Mouse (Mus musculus) embryonic facial prominence, embryonic 14.5 days (tissue): ENCODE results near the gene Acy3. TPM values are rescaled to one million over a fixed set of nuclear protein-coding genes. Genes with fewer than 3 reads are reported as not detected.

Experiments
- ATAC-seq: fragments of 200-750 bp; cut with Nextera tagmentation; 2 replicates; pipeline ENCODE4 v1.8.0; 2017; ENCODE audit warnings: low read depth, moderate number of reproducible peaks, moderate TSS enrichment
- DNase-seq: peaks from one replicate; pipeline ENCODE4 v3.0.0-alpha.2; 2015; ENCODE audit warnings: low spot score
- H3K27ac ChIP-seq: fragments of 300-500 bp; sonication (generic); replicated peaks from 2 replicates; pipeline ENCODE4 v1.5.1; 2014; ENCODE audit warnings: low read depth, mild to moderate bottlenecking, low read length, moderate library complexity
- H3K27me3 ChIP-seq: fragments of 300-500 bp; sonication (generic); replicated peaks from 2 replicates; pipeline ENCODE4 v1.6.1; 2014; ENCODE audit warnings: low read length; ENCODE audit not compliant: control insufficient read depth, insufficient read depth
- H3K36me3 ChIP-seq: fragments of 300-500 bp; sonication (generic); 2 replicates; pipeline ENCODE4 v1.6.1; 2014; ENCODE audit warnings: low read length, mixed read lengths; ENCODE audit not compliant: control insufficient read depth, insufficient read depth
- H3K4me1 ChIP-seq: fragments of 300-500 bp; sonication (generic); 2 replicates; pipeline ENCODE4 v1.6.1; 2014; ENCODE audit warnings: antibody characterized with exemption, low read length; ENCODE audit not compliant: control insufficient read depth, insufficient read depth
- H3K4me2 ChIP-seq: fragments of 300-500 bp; sonication (generic); 2 replicates; pipeline ENCODE4 v1.6.1; 2014; ENCODE audit warnings: low read depth, mild to moderate bottlenecking, low read length, moderate library complexity, mixed read lengths
- H3K4me3 ChIP-seq: fragments of 300-500 bp; sonication (generic); 2 replicates; pipeline ENCODE4 v1.5.1; 2014; ENCODE audit warnings: low read depth, mild to moderate bottlenecking, low read length
- H3K9ac ChIP-seq: fragments of 300-500 bp; sonication (generic); 2 replicates; pipeline ENCODE4 v1.6.1; 2014; ENCODE audit warnings: low read depth, mild to moderate bottlenecking, low read length, moderate library complexity, mixed read lengths
- H3K9me3 ChIP-seq: fragments of 300-500 bp; sonication (generic); 2 replicates; pipeline ENCODE4 v1.6.1; 2016; ENCODE audit warnings: low read length; ENCODE audit not compliant: control insufficient read depth
- WGBS: fragments of 180-500 bp; shearing (Covaris S2); extraction: QIAGEN DNeasy Blood & Tissue Kit; methylation state at CpG from one replicate; pipeline ENCODE4 v1.1.7; 2014; 5-methylcytosine and 5-hydroxymethylcytosine counted together
- polyA plus RNA-seq: library from polyadenylated mRNA; unstranded; fragments of >200 nt; fragmentation: Nextera tagmentation; extraction: Ambion mirVana; gene quantifications from 2 replicates; pipeline ENCODE4 v1.2.1, GENCODE M21; 2014

Acy3 gene
- polyA plus RNA-seq, 1 experiment from 2014 or later, result 8.5 TPM

- peaks cover 9% of the 10 kb centered on the region for H3K36me3 ChIP-seq
- no peaks in the 10 kb centered on the region for H3K9me3 ChIP-seq
- no peaks in the 10 kb centered on the region for H3K27me3 ChIP-seq
- no peak overlapping the region for H3K27ac ChIP-seq
- no peak overlapping the region for H3K9ac ChIP-seq
- peaks cover 7% of the 10 kb centered on the region; the same call in 1 of the 2 replicates for H3K4me1 ChIP-seq
- 86% methylated on average over 5 of the region's 5 CpGs for WGBS
- peak overlapping the region; percentile 85; the same call in 1 of the 2 replicates for H3K4me2 ChIP-seq
- no peak overlapping the region for H3K4me3 ChIP-seq
- ATAC-seq (no peak), DNase-seq (no peak)
Measured at GRCm38 (mm10) chr19:4001752-4002151, 15.4 kb downstream of the Acy3 start.

- Histone ChIP-seq H3K9me3 (no peaks in the 10 kb centered on the region), H3K4me3 (no peak within 1 kb of the TSS), H3K9ac (no peak within 1 kb of the TSS), H3K27ac (no peak within 1 kb of the TSS), H3K4me2 (no peak within 1 kb of the TSS), H3K4me1 (peaks cover 7% of the 10 kb centered on the region; the same call in 1 of the 2 replicates), H3K36me3 (peaks cover 22% of the 10 kb centered on the region), H3K27me3 (no peaks in the 10 kb centered on the region)
- ATAC-seq (no peak), DNase-seq (no peak)
- WGBS, result 64% methylated on average over 1 of the region's 1 CpGs
Measured at GRCm38 (mm10) chr19:4003112-4003511, 16.7 kb downstream of the Acy3 start, which contains the start of gene Doc2g. TSS of gene Doc2g (plus strand) at chr19:4003313.

- H3K4me2 ChIP-seq, result no peak overlapping the region
- DNase-seq, result no peak
- H3K4me1 ChIP-seq, result peaks cover 7% of the 10 kb centered on the region; the same call in 1 of the 2 replicates
- WGBS, result 76% methylated on average over 9 of the region's 12 CpGs
- H3K4me3 ChIP-seq, result no peak overlapping the region
- no peaks in the 10 kb centered on the region for H3K27me3 ChIP-seq
- H3K36me3 ChIP-seq, result peaks cover 28% of the 10 kb centered on the region
- H3K9ac ChIP-seq, result no peak overlapping the region
- no peak for ATAC-seq
- no peak overlapping the region for H3K27ac ChIP-seq
- no peaks in the 10 kb centered on the region for H3K9me3 ChIP-seq
Measured at GRCm38 (mm10) chr19:4003641-4004040, 17.3 kb downstream of the Acy3 start.

DNA sequence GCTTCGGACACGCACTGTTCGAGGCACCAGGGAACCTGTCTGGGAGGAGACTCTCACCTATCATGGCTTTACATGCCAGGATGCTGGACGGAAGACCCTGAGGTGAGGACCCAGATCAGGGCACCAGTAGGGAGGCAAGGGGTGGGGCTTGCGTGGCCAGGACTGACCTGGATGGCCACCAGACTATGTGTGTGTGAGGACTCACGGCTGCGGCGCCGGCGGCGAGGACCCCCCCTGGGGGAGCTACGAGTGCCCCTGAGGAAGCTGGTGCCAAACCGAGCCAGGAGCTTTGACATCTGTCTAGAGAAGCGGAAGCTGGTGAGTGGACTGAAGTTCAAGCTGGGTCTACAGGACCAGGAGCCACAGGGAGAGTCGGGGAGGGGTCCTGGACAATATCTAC is 18.0 kb downstream of the Acy3 start:
- DNase-seq, result no peak
- WGBS, result 86% methylated on average over 15 of the region's 15 CpGs

GRCm38 (mm10) chr19:4005091-4005490 is 18.7 kb downstream of the Acy3 start:
- no peak overlapping the region for H3K4me2 ChIP-seq
- 86% methylated on average over 7 of the region's 9 CpGs for WGBS
- peaks cover 40% of the 10 kb centered on the region for H3K36me3 ChIP-seq

More for the DNA sequence above, 18.0 kb downstream of the Acy3 start:
- H3K36me3 ChIP-seq, result peaks cover 35% of the 10 kb centered on the region
- no peaks in the 10 kb centered on the region for H3K27me3 ChIP-seq
- no peak overlapping the region for H3K4me2 ChIP-seq
- H3K27ac ChIP-seq, result no peak overlapping the region
- H3K4me1 ChIP-seq, result peaks cover 7% of the 10 kb centered on the region; the same call in 1 of the 2 replicates
- no peak for ATAC-seq
- H3K9ac ChIP-seq, result no peak overlapping the region
- H3K4me3 ChIP-seq, result no peak overlapping the region
- H3K9me3 ChIP-seq, result no peaks in the 10 kb centered on the region

DNA sequence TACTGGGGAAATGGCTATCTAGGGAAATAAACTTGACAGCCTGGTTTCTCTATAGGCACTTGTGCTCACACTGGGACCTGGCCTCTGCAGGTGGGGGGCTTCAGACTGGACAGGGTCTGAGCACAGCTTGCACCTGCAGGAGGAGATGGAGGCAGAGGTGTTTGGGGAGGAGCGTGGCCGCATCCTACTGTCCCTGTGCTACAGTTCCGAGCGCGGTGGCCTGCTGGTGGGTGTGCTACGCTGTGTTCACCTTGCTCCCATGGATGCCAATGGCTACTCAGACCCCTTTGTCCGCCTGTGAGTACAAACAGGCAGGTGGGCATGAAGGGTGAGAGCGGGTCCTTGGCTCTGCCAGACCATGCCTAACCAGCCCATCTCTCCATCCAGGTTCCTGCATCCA is 19.6 kb downstream of the Acy3 start:
- H3K9me3 ChIP-seq, result no peaks in the 10 kb centered on the region
- peaks cover 4% of the 10 kb centered on the region; the same call in 1 of the 2 replicates for H3K4me1 ChIP-seq
- DNase-seq (no peak), ATAC-seq (no peak)
- H3K36me3 ChIP-seq, result peaks cover 40% of the 10 kb centered on the region
- no peak overlapping the region for H3K4me2 ChIP-seq
- WGBS, result 94% methylated on average over 8 of the region's 8 CpGs
- no peak overlapping the region for H3K27ac ChIP-seq
- H3K4me3 ChIP-seq, result no peak overlapping the region
- no peaks in the 10 kb centered on the region for H3K27me3 ChIP-seq
- H3K9ac ChIP-seq, result 0 out of 2 replicates have a peak overlapping the region, but pooled peaks have one; percentile 8

More at GRCm38 (mm10) chr19:4005091-4005490, 18.7 kb downstream of the Acy3 start:
- Histone ChIP-seq H3K9me3 (no peaks in the 10 kb centered on the region), H3K4me1 (peaks cover 7% of the 10 kb centered on the region; the same call in 1 of the 2 replicates), H3K27me3 (no peaks in the 10 kb centered on the region), H3K27ac (no peak overlapping the region), H3K9ac (no peak overlapping the region), H3K4me3 (no peak overlapping the region)
- DNase-seq (no peak), ATAC-seq (no peak)

DNA sequence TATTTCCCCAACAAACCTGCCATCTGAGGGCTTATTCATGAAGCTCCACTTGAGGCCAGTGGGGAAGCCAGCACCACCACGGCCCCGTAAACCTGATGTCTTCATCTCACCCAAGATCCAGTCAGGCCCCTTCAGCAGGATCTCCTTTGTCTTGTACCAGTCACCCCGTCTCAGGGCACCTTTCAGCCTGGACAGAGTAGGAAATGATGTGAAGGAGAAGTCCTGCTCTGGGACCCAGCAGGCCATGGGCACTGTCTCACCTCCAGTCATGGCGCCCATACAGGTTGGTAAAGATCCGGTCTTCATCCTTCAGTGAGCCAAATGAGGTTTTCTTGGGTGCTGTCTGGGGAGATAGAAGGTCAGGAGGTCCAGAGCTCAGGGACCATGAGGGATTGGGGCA is 24.7 kb downstream of the Acy3 start:
- Histone ChIP-seq H3K36me3 (peaks cover 36% of the 10 kb centered on the region), H3K4me1 (peaks cover 4% of the 10 kb centered on the region; the same call in 1 of the 2 replicates), H3K4me2 (no peak overlapping the region), H3K4me3 (no peak overlapping the region), H3K27me3 (no peaks in the 10 kb centered on the region), H3K9me3 (no peaks in the 10 kb centered on the region), H3K9ac (no peak overlapping the region), H3K27ac (no peak overlapping the region)
- no peak for DNase-seq
- no peak for ATAC-seq
- WGBS, result 95% methylated on average over 5 of the region's 5 CpGs

GRCm38 (mm10) chr19:4012432-4013022 is 26.2 kb downstream of the Acy3 start, which contains the start of gene Ndufv1:
TSS of gene Ndufv1 (minus strand) at chr19:4012806.
- peak; percentile 99 for ATAC-seq
- under 1% methylated on average over 33 of the region's 45 CpGs for WGBS
- peak within 1 kb of the TSS; percentile 76; the same call in 1 of the 2 replicates for H3K27ac ChIP-seq

More at GRCm38 (mm10) chr19:4012432-4013022, 26.2 kb downstream of the Acy3 start, which contains the start of gene Ndufv1:
- Histone ChIP-seq H3K36me3 (peaks cover 24% of the 10 kb centered on the region), H3K4me1 (peaks cover 4% of the 10 kb centered on the region; the same call in 1 of the 2 replicates), H3K9me3 (no peaks in the 10 kb centered on the region), H3K4me3 (peak within 1 kb of the TSS; percentile 92), H3K9ac (peak within 1 kb of the TSS; percentile 82), H3K4me2 (peak within 1 kb of the TSS; percentile 76), H3K27me3 (no peaks in the 10 kb centered on the region)
- peak; percentile 100 for DNase-seq
